Mouse (Mus musculus): ENCODE measurements at regions not wholly inside any gene's neighbourhood (a gene's known extent, or its start where the extent isn't known, plus 50 kb on each side); places are given as distances from the start of the nearest gene placed in this dataset.

DNA sequence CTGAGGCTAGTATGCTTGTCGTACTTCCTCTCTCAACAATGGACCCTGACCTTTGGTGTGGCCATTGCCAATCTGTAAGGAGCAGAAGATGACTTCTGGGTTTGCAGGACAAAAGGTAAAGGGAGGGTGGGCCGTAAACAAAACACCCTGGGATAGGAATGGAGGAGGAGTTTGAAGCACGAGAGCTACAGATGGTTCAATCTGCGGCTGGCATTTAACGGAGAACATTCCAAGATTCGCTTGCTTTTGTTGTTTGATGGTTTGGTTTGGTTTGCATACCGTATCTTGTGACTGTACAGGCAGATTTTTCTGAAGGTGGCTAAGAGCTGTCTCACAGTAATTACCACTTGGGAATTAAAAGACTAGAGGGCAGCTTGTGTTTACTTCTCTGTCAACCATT, 137.7 kb upstream of the Fndc3a start:
- DNase-seq (ENCODE audit: low spot score), result no peak
- Histone ChIP-seq H3K9me3 (ENCODE audit: low read length) (no peaks in the 10 kb centered on the region), H3K4me2 (replicated peaks; ENCODE audit: low read depth, low read length) (no peak overlapping the region), H3K4me3 (ENCODE audit: low read depth, low read length) (no peak overlapping the region), H3K27ac (ENCODE audit: low read length) (no peak overlapping the region), H3K36me3 (ENCODE audit: insufficient read depth, low read length) (no peaks in the 10 kb centered on the region), H3K27me3 (replicated peaks; ENCODE audit: insufficient read depth, low read length) (no peaks in the 10 kb centered on the region), H3K9ac (replicated peaks; ENCODE audit: low read depth) (no peak overlapping the region), H3K4me1 (ENCODE audit: insufficient read depth, low read depth, low read length) (no peaks in the 10 kb centered on the region)
- no peak for ATAC-seq
- TF ChIP-seq CTCF (IDR thresholded peaks at IDR 0.05), result no peak
- no peak for TF ChIP-seq EP300 (IDR thresholded peaks at IDR 0.05)
- 48% methylated on average over 7 of the region's 7 CpGs for WGBS

DNA sequence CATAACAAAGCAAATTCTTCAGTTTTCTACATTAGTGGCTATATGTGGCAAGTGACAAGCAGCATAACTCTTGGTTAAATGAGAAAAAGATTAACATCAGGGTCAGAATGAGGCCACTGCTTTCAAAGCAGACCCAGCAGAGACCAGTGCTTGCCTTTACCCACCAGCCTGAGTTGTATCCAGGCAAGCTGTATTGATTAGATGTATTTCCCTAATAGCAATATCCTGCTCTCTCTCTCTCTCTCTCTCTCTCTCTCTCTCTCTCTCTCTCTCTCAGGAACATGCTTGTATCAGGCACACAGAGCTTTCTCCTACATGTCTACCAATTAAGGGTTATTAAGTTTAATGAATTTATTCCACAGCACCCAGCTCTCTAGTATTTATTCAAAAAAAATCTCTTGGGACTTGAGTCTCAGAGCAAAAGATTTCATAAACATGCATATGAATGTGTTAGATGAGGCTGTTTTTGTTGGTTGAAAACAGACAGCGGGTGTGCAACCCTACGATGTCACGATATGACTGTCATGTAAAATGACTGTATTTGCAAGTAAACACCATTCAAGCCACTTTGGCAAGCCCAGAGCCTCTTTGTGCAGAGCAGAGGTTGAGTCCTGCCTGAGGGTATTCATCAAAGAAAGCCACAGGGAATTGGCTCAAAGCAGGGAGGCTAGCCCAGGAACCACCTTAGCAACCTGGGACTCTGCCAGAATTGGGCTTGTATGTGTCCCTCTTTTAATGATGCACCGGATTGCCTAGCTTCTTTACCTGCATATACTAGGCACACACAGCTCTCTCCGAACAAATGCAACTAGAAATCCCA, 136.0 kb upstream of the Fndc3a start:
- no peak for TF ChIP-seq EP300 (IDR thresholded peaks at IDR 0.05)
- no peak for TF ChIP-seq CTCF (IDR thresholded peaks at IDR 0.05)
- Histone ChIP-seq H3K9me3 (ENCODE audit: low read length) (no peaks in the 10 kb centered on the region), H3K27ac (ENCODE audit: low read length) (no peak overlapping the region), H3K4me3 (ENCODE audit: low read depth, low read length) (no peak overlapping the region), H3K36me3 (ENCODE audit: insufficient read depth, low read length) (no peaks in the 10 kb centered on the region), H3K27me3 (replicated peaks; ENCODE audit: insufficient read depth, low read length) (no peaks in the 10 kb centered on the region), H3K9ac (replicated peaks; ENCODE audit: low read depth) (no peak overlapping the region), H3K4me2 (replicated peaks; ENCODE audit: low read depth, low read length) (no peak overlapping the region), H3K4me1 (ENCODE audit: insufficient read depth, low read depth, low read length) (no peaks in the 10 kb centered on the region)
- DNase-seq (ENCODE audit: low spot score), result no peak
- WGBS, result 79% methylated on average over 5 of the region's 5 CpGs
- ATAC-seq, result no peak

DNA sequence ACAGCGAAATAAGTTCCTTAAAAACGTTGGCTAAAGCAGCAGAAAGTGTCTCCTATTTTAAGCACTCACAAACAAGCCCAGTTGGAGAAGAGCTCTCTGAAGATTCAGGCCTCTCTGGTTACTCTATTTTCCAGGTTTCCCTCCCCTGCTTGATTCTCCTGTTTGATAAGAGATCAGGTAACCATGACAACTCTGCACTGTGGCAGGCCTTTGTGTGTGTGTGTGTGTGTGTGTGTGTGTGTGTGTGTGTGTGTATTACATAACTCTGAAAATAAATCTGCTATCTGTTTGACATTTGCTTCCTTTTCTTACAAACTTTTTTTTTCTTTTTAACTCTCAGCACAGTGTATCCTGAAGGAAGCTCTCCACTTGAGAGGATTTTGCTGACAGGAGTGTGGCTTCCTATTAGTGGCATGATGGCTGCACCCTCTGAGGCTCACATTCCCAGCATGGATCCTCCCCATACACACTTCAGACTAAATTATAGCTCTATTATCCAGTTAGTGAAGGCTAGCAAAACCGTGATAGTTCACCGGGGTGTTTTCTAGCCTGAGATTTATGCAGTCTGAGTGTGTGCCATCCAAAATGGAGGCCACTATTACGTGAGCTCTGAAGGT, 135.1 kb upstream of the Fndc3a start:
- DNase-seq (ENCODE audit: low spot score) (no peak), ATAC-seq (no peak)
- Histone ChIP-seq H3K36me3 (ENCODE audit: insufficient read depth, low read length) (no peaks in the 10 kb centered on the region), H3K4me2 (replicated peaks; ENCODE audit: low read depth, low read length) (no peak overlapping the region), H3K4me3 (ENCODE audit: low read depth, low read length) (no peak overlapping the region), H3K9ac (replicated peaks; ENCODE audit: low read depth) (no peak overlapping the region), H3K27me3 (replicated peaks; ENCODE audit: insufficient read depth, low read length) (no peaks in the 10 kb centered on the region), H3K9me3 (ENCODE audit: low read length) (no peaks in the 10 kb centered on the region), H3K27ac (ENCODE audit: low read length) (no peak overlapping the region), H3K4me1 (ENCODE audit: insufficient read depth, low read depth, low read length) (no peaks in the 10 kb centered on the region)
- WGBS, result 43% methylated on average over 5 of the region's 5 CpGs
- TF ChIP-seq EP300 (IDR thresholded peaks at IDR 0.05) (no peak), CTCF (IDR thresholded peaks at IDR 0.05) (no peak)

DNA sequence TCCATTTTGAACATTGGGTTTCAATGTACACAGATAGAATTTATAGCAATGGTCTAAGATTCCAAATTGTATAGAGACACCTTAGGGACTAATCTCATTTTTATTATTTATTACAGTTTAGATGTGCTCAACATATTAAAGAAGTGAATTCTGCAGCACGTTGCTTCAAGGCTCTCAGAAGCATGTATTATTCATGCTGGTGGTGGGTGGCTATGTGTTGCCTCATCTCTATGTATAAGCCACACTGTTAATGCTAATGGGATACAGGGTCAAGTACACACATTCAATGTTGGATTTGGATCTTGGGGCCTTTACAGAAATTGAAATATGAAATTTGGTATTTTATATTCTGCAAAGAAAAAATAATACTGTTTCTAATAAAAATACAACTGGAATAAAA, 131.9 kb upstream of the Fndc3a start:
- H3K4me2 ChIP-seq (replicated peaks; ENCODE audit: low read depth, low read length), result no peak overlapping the region
- TF ChIP-seq CTCF (IDR thresholded peaks at IDR 0.05) (no peak), EP300 (IDR thresholded peaks at IDR 0.05) (no peak)
- no peaks in the 10 kb centered on the region for H3K9me3 ChIP-seq (ENCODE audit: low read length)
- ATAC-seq, result no peak
- no peaks in the 10 kb centered on the region for H3K36me3 ChIP-seq (ENCODE audit: insufficient read depth, low read length)
- no peaks in the 10 kb centered on the region for H3K4me1 ChIP-seq (ENCODE audit: insufficient read depth, low read depth, low read length)
- 87% methylated on average over 1 of the region's 1 CpGs for WGBS
- no peak for DNase-seq (ENCODE audit: low spot score)
- no peak overlapping the region for H3K4me3 ChIP-seq (ENCODE audit: low read depth, low read length)
- H3K9ac ChIP-seq (replicated peaks; ENCODE audit: low read depth), result no peak overlapping the region
- no peaks in the 10 kb centered on the region for H3K27me3 ChIP-seq (replicated peaks; ENCODE audit: insufficient read depth, low read length)
- H3K27ac ChIP-seq (ENCODE audit: low read length), result no peak overlapping the region

DNA sequence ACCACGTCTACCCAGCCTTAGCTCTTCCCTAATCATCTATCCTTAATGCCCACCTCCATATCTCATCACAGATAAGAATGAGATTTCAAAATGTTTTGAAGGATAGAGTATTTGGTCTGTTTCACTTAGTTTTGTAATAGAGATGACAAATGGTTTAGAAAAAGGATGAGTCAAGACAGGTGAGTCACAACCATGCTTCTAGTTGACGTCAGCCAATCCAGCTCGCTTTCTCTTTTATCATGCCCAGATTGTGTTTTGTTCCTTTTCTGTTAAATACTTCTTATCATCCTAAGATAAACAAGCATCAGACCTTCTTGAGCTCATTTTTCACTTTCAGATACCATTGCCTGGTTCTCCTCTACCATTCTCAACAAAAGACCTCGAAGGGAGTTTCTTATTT, 125.4 kb upstream of the Fndc3a start:
- no peak for ATAC-seq
- WGBS, result 72% methylated on average over 4 of the region's 4 CpGs
- H3K36me3 ChIP-seq (ENCODE audit: insufficient read depth, low read length), result no peaks in the 10 kb centered on the region
- H3K4me2 ChIP-seq (replicated peaks; ENCODE audit: low read depth, low read length), result no peak overlapping the region
- H3K9me3 ChIP-seq (ENCODE audit: low read length), result no peaks in the 10 kb centered on the region
- no peak overlapping the region for H3K9ac ChIP-seq (replicated peaks; ENCODE audit: low read depth)
- no peak overlapping the region for H3K27ac ChIP-seq (ENCODE audit: low read length)
- H3K4me1 ChIP-seq (ENCODE audit: insufficient read depth, low read depth, low read length), result no peaks in the 10 kb centered on the region
- TF ChIP-seq CTCF (IDR thresholded peaks at IDR 0.05) (no peak), EP300 (IDR thresholded peaks at IDR 0.05) (no peak)
- no peak overlapping the region for H3K4me3 ChIP-seq (ENCODE audit: low read depth, low read length)
- DNase-seq (ENCODE audit: low spot score), result no peak
- no peaks in the 10 kb centered on the region for H3K27me3 ChIP-seq (replicated peaks; ENCODE audit: insufficient read depth, low read length)

DNA sequence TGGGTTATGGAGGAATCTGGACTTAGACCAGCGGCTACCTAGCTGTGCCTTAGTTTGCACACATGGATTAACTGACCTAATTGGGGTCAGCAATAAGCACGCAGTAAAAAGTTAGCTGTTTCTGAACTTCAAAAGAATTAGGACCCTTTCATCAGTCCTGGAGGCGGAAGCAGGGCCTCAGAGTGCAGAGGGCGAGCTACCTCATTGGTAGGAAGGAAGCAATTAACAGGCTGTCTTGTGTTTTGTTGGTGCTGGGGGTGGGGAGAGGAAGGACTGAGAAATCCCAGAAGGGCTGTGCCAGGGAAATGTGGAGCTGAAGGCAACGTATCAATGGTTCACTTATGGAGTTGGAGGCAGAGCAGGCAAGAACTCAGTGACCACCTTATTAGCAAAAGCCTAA, 119.5 kb upstream of the Fndc3a start:
- peak; percentile 46; the same call in 1 of the 2 replicates for ATAC-seq
- no peaks in the 10 kb centered on the region for H3K36me3 ChIP-seq (ENCODE audit: insufficient read depth, low read length)
- 40% methylated on average over 5 of the region's 5 CpGs for WGBS
- no peak overlapping the region for H3K27ac ChIP-seq (ENCODE audit: low read length)
- no peaks in the 10 kb centered on the region for H3K4me1 ChIP-seq (ENCODE audit: insufficient read depth, low read depth, low read length)
- no peak overlapping the region for H3K4me3 ChIP-seq (ENCODE audit: low read depth, low read length)
- no peak for DNase-seq (ENCODE audit: low spot score)
- no peak overlapping the region for H3K9ac ChIP-seq (replicated peaks; ENCODE audit: low read depth)
- H3K27me3 ChIP-seq (replicated peaks; ENCODE audit: insufficient read depth, low read length), result no peaks in the 10 kb centered on the region
- H3K4me2 ChIP-seq (replicated peaks; ENCODE audit: low read depth, low read length), result no peak overlapping the region
- no peaks in the 10 kb centered on the region for H3K9me3 ChIP-seq (ENCODE audit: low read length)
- TF ChIP-seq EP300 (IDR thresholded peaks at IDR 0.05), result no peak
- TF ChIP-seq CTCF (IDR thresholded peaks at IDR 0.05), result no peak
